Mouse (Mus musculus) left cerebral cortex, adult 2 months (tissue): ENCODE measurements around the gene Rabep1. TPM values are rescaled to one million over a fixed set of nuclear protein-coding genes. Genes with fewer than 3 reads are reported as not detected.
"Not testable (repeated sequence)": the region's sequence is repeated elsewhere in the genome, so short reads cannot be mapped to it uniquely, and the experiment has no call there.

ENCODE experiments used
- DNase-seq, 2 experiments: peaks; one replicate each; pipeline ENCODE4 v3.0.0; 2021 to 2022; ENCODE audit warnings: low spot score in 2 of 2, mixed read lengths in 1 of 2; ENCODE audit errors: extremely low spot score in 1 of 2
- H3K27ac ChIP-seq: fragments of 200-600 bp; 2 replicates; pipeline ENCODE4 v1.8.1; 2022
- H3K4me3 ChIP-seq: fragments of 200-600 bp; 2 replicates; pipeline ENCODE4 v1.8.1; 2022
- CTCF ChIP-seq: fragments of 200-600 bp; IDR thresholded peaks from 2 replicates; pipeline ENCODE4 v1.8.1; 2022; ENCODE audit warnings: antibody characterized with exemption, mild to moderate bottlenecking, moderate library complexity
- intact Hi-C: fragments of 180-260 bp; cut with DNase I; formaldehyde crosslinking; loops from one replicate; pipeline ENCODE4 v1.15.1; 2025
- total RNA-seq, 2 experiments: library from RNA; stranded (reverse); gene quantifications; 2 replicates each; pipeline ENCODE4 v1.2.3; 2021

Gene Rabep1
- total RNA-seq, 2 experiments from 2014 or later, result 125 to 132 TPM

GRCm38 (mm10) chr11:70871110-70871509, 26.5 kb downstream of the Rabep1 start:
- DNase-seq, result no peak
- H3K4me3 ChIP-seq, result no peak overlapping the region
- no peak for TF ChIP-seq CTCF
- no peak overlapping the region for H3K27ac ChIP-seq
- intact Hi-C loops, result no loop called here

GRCm38 (mm10) chr11:70871766-70872330, 27.3 kb downstream of the Rabep1 start:
- H3K27ac ChIP-seq, result no peak overlapping the region; the same call in 1 of the 2 replicates
- DNase-seq, result no peak
- no peak overlapping the region for H3K4me3 ChIP-seq
- intact Hi-C loops, result no loop called here
- no peak for TF ChIP-seq CTCF

- Histone ChIP-seq H3K27ac (no peak overlapping the region), H3K4me3 (no peak overlapping the region)
- no peak for TF ChIP-seq CTCF
- intact Hi-C loops, result no loop called here
- no peak for DNase-seq
These were observed 29.5 kb downstream of the Rabep1 start for GRCm38 (mm10) chr11:70873846-70874613.

GRCm38 (mm10) chr11:70877670-70878069, 33.1 kb downstream of the Rabep1 start:
- TF ChIP-seq CTCF, result no peak
- no peak for DNase-seq
- intact Hi-C loops, result no loop called here
- no peak overlapping the region for H3K27ac ChIP-seq
- no peak overlapping the region for H3K4me3 ChIP-seq

- intact Hi-C loops, result no loop called here
- no peak for DNase-seq
- Histone ChIP-seq H3K4me3 (no peak overlapping the region), H3K27ac (no peak overlapping the region)
- no peak for TF ChIP-seq CTCF
These were observed 38.4 kb downstream of the Rabep1 start for GRCm38 (mm10) chr11:70882905-70883430.

- H3K27ac ChIP-seq, result no peak overlapping the region
- DNase-seq, result no peak
- intact Hi-C loops, result no loop called here
- no peak for TF ChIP-seq CTCF
- no peak overlapping the region for H3K4me3 ChIP-seq
These were observed 46.1 kb downstream of the Rabep1 start for GRCm38 (mm10) chr11:70890643-70891042.

- no peak for TF ChIP-seq CTCF
- no peak overlapping the region for H3K27ac ChIP-seq
- no peak for DNase-seq
- intact Hi-C loops, result no loop called here
- no peak overlapping the region for H3K4me3 ChIP-seq
These were observed 47.0 kb downstream of the Rabep1 start for GRCm38 (mm10) chr11:70891616-70892015.

- Histone ChIP-seq H3K4me3 (no peak overlapping the region), H3K27ac (no peak overlapping the region)
- intact Hi-C loops, result no loop called here
- DNase-seq, result no peak
- no peak for TF ChIP-seq CTCF
These were observed 53.1 kb downstream of the Rabep1 start for GRCm38 (mm10) chr11:70897680-70898079.

- H3K4me3 ChIP-seq, intact Hi-C loops, H3K27ac ChIP-seq, DNase-seq: not testable (repeated sequence)
These were observed 53.6 kb downstream of the Rabep1 start for GRCm38 (mm10) chr11:70898182-70898581.

GRCm38 (mm10) chr11:70906681-70907080, 62.1 kb downstream of the Rabep1 start:
- TF ChIP-seq CTCF, result no peak
- intact Hi-C loops, result no loop called here
- H3K27ac ChIP-seq, result no peak overlapping the region
- DNase-seq, result peak in 1 of 2 experiments; percentile 17
- H3K4me3 ChIP-seq, result no peak overlapping the region

- no peak overlapping the region for H3K27ac ChIP-seq
- no peak overlapping the region for H3K4me3 ChIP-seq
- no peak for DNase-seq
- intact Hi-C loops, result no loop called here
- no peak for TF ChIP-seq CTCF
These were observed 66.7 kb downstream of the Rabep1 start for GRCm38 (mm10) chr11:70911323-70911722.

GRCm38 (mm10) chr11:70911920-70912319, 67.3 kb downstream of the Rabep1 start:
- intact Hi-C loops, result no loop called here
- no peak overlapping the region for H3K4me3 ChIP-seq
- DNase-seq, result no peak
- TF ChIP-seq CTCF, result no peak
- H3K27ac ChIP-seq, result no peak overlapping the region
